Mouse (Mus musculus) mouse trophoblast stem cell (cell line): ENCODE data around the gene Sec14l2.
"Not testable (repeated sequence)": the region's sequence is repeated elsewhere in the genome, so short reads cannot be mapped to it uniquely, and the experiment has no call there.

Experiments
- in situ Hi-C, 2 experiments: fragments of 300-500 bp; cut with MseI, MboI; formaldehyde crosslinking; loops; 2 replicates in 1 of 2; 3 replicates in 1 of 2; pipeline ENCODE4 v1.15.1; 2025

Sec14l2 gene

DNA sequence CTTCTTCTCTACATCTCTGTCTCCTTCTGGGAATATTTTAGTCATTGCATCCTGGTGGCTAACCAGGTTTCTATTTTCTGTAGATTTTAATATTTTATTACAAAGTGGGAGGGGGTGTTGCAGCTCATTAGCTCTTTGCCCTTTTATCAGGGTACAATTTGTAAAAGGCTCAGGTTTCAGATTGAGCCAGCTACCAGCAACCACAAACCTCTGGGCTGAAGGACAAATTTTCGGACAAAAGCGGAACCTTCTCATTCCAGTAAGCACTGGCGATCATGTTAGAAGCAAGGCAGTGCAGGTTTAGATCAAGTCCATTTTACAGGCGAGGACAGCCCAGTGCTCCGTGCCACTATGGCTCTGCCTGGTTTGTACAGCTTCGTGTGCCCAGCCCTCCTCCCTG is 11.2 kb upstream of the Sec14l2 start:
- in situ Hi-C loops, result loop anchor here in 1 of 2 experiments (5.0 kb wide), 1 partner anchor 83 kb away; the partner anchor contains the start of gene Castor1

DNA sequence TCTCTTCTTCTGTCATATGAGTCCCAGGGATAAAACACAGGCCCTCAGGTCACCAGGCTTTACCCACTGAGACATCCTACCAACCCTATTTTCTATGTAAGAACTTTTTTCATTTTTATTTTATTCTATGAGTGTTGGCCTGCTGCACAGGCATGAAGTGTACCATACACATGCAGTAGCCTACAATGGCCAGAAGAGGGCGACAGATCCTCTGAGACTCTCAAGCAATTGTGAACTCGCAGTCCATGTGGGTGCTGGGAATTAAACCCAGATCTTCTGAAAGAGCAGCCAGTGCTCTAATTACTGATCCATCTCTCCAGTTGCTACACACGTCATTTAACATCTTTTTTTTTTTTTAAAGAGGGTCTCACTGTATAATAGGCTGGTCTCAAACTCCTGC is 10.2 kb upstream of the Sec14l2 start:
- in situ Hi-C loops, result loop anchor here in 1 of 2 experiments (5.0 kb wide), 1 partner anchor 84 kb away; the partner anchor contains the start of gene Castor1

DNA sequence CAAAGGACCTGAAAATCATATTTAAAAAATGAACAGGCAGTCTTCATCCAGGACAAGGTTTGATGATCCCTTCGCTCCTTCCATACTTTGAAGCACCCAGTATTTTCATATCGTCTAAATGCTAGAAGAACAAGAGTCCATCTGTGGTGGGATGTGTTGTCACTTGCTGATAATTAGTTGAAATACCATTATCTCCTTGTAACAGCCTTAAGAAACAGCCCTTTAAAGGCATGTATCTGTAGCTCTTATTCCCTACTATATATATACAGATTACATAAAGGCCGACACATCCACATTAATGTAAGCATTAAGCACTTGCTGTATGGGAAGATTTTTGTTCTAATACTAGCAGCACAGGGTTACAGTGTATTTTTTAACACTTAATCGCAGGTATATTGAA is 5.2 kb upstream of the Sec14l2 start:
- in situ Hi-C loops, result not testable (repeated sequence)

DNA sequence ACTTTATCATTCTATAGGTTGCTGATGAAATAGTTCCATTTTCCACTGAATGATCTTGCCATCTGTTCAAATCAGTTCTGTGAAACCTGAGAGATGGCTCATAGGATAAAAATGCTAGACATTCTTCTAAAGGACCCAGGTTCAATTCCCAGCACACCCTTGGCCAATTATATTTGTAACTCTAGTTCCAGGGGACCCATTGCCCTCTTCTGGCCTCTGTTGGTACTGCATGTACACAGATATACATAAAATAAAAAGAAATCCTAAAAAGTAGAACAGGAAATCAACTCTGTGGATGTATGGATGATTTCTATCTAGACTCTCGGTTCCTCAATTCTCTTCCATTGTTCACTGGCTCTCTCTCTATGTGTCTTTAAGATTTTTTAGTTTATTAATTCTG is 3.8 kb upstream of the Sec14l2 start:
- in situ Hi-C loops, result no loop called here

DNA sequence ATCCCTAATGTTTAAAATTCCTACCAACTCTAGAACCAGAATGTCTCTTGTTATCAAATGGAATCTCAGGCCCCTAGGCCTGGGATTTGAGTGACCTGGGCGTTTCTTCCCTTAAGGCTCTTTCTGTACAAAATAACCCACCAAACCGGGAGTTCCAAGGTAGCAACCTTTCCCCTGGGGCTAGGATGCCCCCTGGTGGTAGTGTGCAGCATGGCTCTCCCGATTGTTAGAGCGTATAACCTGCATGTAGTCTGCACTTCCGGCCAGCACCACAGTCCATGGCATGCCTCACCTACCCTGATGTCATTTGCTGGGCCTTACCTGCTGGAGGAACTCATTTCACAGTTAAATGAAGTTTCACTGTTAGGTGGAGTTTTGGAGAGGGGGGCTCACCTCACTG is 707 bp upstream of the Sec14l2 start:
- in situ Hi-C loops, result no loop called here

DNA sequence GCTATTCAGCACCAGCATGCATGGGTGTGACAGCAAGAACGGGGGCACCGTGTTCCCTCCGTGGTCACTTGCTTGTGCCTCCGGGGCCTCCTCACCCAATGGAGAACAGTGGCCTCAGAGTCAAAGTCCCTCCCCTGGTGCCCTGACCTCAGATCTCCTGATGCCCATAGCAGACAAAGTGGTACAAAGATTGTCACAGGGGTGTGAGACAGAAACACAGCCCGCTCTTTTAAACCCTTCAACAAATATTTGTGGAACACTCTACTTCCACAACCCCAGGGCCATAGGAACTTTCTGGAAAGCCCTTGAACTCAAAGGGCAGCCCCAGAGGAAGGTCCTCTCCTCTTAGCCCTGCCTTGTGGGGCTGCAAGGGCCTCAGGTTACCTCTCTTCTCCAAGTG is 989 bp downstream of the Sec14l2 start:
- in situ Hi-C loops, result no loop called here

DNA sequence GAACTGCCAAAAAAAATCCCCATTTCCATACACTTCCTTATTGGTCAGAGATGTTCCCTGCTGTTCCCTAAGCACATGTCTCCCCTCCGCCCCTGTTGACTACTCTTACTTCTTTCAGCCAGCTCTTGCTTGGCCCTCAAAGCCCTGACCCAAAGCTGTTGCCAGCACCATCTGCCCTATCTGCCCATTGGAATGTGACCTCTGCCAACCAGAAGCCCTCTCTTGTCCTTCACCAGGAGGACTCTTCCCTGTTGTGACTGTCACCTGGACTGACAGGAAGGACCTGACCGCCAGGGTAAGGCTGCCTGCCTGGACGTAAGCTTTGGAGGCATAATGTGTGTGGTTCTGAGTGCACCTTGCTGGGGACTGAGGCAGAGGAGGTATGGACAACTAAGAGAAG is 1.5 kb downstream of the Sec14l2 start:
- in situ Hi-C loops, result no loop called here

DNA sequence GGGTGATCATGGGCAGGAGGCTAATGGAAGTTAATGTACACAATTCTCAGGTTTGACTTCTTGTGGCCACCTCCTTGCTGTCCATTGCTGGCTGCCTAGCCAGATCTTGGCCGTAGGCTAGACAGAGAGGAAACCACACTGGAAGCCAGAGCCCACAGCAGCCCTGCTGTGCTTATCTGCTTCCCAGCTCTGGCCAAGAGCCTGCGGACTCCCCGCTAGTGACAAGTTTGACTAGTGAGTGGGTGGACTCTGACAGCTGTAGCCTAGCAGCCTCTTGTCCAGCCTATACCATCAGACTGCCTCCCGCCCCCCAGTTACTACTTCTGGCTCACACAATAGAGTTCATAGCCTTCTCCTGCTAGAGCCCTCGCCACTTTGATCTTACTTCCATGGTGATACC is 3.6 kb downstream of the Sec14l2 start:
- in situ Hi-C loops, result no loop called here

DNA sequence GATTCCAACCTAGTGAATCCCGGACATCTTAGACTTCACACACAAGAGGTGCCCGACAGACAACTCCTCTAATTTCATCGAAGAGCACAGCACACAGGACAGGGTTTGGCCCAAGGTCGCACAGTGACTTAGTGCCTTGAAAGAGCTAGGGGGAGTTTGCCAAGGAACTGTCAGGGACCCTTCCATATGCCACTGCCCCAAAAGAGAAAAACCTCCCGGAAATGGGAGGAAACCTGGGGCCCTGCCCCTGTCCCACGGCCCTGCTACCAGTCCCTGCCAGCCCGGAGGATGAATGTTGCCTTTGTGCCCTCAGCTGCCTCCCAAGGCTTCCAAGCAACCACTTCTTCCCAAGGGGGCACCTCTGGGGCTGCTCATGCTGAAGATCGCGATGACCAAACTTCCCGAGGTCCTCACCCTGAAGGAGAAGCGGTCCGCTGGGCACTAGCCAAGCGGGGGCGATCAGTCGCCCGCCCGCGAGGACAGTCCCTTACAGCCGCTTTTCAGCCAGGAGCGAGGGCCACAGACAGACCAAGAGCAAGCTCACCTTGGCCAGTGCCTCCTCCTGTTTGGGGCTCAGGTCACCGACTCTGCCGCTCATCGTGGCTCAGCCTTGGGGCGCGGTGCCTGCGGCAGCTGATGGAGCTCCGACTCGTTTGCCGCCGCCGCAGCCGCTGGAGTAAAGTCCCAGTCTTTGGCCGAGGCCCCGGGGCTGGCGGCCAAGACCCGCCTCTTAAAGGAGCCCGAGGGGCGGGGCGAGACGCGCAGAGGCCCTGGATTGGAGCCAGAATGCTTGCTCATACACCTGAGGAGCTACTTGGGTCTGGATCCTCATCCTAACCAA is 4.9 kb downstream of the Sec14l2 start:
- in situ Hi-C loops, result no loop called here

DNA sequence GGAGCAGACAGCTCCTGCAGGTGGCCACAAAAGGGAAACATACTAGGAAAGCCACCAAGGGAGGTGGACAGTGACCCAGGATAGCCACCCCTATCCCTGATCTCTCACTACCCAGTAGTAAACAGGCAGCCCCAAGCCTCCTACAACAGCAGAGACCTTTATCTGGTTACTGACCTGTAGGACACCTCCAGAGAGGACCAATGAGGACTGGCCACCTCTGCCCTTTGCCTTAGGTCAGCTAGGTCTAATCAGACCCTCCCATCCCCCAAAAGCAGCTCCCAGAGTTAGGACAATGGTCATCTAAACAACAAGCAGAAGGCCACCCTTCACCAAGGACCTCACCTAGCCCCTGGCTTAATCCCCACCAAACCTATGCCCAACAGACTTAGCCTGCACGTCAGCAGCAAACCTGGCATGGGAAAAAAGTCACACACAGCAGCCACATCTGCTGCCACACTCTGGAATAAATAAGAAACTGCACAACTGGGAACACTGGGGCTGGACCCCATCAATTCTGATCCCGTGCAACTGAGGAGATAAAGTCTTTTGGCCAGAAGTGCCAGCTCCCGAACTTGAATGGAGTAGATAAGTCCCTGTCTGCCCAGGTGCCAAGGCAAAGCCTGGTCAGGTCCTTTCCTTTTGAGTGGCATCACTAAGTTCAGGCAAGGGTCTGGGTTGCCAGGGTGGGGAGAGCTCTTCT is 5.7 kb downstream of the Sec14l2 start:
- in situ Hi-C loops, result no loop called here

DNA sequence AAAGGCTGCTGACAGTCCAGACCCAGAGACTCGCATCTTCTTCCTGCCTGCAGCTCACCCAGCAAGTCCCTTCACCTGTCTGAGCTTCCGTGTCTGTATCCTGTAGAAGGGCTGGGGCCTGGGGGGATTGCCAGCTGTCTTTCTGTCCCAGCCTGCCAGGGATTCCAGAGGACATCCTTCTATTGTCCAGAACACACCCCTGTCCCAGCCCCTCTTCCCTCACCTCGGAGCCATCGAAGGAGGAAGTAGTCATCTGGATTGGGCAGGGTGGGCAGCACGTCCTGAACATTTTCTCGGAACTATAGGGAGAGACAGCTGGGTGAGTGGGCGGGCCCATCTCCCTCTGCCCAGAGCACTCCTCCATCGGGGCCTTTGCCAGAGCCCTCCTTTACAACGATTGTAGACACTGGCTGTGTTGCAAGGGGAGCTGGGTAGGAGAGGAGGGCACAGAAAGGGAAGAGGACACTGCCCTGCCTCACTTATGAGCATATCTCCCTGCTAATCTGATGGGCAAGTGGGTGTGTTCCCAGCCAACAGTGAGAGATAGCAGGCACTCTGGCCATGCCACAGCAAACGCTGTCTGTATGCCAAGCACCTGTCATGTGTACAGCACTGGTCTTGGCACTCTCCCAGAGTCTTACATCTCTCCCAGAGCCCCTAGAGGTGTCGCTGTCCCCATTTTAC is 6.6 kb downstream of the Sec14l2 start:
- in situ Hi-C loops, result no loop called here

DNA sequence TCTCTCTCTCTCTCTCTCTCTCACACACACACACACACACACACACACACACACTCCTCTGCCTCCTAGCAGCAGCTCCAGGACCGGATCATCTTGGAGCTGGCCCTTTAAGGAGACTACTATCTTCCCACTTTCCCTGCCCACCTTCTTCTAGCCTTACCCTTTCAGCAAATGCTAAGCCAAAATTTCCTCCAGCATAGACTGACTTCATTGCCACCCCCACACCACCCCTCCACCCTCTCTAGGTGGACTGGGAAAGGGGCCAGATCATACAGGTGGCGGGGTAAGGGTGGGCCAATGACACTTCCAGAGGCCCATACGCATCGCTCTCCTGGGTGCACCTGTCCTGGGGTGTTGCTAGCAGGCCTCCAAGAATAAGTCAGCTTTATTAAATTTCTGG is 7.8 kb downstream of the Sec14l2 start:
- in situ Hi-C loops, result no loop called here

DNA sequence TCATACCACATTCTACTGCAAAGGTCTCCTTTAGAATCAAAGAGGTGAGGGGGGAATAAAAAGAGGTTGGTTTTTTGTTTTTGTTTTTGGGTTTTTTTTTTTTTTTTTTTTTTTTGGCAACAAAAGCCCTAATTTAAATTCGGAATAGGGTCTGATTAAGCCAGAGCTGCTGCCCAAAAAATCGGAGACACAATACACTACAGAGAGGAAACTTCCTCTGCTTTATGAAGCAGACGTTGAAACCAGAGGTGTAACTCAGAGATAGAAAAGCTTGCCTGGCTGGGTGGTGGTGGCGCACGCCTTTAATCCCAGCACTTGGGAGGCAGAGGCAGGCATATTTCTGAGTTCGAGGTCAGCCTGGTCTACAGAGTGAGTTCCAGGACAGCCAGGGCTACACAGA is 8.7 kb downstream of the Sec14l2 start:
- in situ Hi-C loops, result not testable (repeated sequence)

DNA sequence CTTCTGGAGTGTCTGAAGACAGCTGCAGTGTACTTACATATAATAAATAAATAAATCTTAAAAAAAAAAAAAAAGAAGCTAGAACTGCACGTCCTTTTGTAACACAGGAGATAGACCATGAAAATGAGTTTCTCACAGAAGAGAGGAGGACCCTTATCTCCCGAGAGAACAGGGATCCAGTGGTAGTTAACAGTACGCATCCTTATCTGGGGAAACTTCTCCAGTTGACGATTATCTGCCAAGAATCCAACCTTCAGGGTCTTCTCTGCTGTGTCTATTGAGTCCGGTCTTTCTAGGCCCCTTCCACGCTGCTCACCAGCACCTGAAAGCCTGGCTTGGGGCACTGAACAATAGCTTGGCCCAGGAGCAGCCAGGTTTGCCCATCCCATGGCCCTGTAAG is 9.2 kb downstream of the Sec14l2 start:
- in situ Hi-C loops, result no loop called here

DNA sequence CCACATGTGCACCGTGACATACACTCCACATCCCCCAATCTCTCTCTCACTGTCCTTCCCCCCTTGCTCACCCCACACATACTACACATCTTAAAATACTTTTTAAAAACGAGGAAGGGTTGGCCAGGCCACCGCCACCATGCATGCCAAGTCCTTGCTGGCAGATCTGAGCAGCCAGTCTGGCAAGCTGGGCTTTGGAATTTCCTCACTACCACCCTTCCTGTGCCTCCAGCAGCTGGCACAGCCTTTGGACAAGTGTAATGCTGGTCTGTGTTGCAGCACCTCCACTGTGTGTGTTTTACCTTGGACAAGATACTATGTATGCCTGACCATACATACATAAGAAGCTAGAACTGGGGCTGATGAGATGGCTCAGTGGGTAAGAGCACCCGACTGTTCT is 9.7 kb downstream of the Sec14l2 start:
- in situ Hi-C loops, result no loop called here

DNA sequence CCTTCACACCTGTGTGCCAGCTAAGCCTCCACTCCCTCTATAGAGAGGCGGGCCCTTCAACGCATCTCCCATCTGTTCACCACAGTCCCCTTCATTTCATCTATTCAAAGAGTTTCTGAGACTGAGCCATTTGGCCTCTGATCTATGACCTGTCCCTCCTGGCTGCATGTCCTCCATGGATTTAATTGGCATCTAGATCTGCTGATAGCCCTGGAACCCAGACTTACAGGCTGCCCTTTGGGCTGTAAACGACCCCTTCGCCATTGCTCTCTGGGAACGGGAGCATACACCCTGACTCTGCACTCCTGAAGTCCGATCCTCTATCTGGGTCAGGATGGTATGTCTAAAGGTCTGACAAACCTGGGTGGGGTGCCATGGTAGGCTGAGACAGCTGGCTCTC is 10.4 kb downstream of the Sec14l2 start:
- in situ Hi-C loops, result no loop called here

DNA sequence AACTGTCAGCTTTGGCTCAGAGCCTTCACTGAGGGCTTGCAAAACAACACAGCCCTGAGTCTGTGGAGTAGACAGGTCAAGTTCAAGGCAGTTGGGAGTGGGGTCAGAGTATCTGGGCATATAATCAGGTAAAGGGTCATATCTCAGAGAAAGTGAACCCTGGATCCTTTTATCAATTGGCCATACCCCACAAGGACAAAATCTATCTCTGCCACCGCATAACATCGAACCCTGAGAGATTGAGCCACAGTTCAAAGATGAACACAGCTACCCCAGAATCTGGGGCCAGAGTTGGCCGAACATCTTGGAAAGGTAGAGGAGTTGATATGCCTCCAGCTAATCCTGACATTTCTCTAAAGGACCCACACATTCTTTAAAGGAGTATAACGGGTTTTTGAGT is 11.2 kb downstream of the Sec14l2 start:
- in situ Hi-C loops, result no loop called here

DNA sequence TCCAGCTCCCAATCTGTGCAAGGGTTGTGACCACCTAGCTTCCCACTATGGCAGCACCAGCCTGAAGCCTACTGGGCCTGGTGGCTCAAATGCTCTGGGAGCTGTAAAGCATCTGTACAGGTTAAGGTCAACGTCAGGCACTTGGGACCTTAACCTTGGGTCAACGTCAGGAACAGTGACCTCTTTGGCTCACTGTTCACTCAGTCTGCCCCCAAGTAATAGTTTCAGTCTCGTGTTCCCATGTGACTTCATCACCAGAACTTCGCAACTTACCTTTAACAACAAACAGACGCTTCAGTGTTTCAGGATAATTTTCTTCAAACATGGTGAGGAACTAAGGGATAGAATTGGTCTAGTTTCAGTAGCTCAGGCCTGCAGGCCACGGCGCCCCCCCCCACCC is 14.5 kb downstream of the Sec14l2 start:
- in situ Hi-C loops, result no loop called here

DNA sequence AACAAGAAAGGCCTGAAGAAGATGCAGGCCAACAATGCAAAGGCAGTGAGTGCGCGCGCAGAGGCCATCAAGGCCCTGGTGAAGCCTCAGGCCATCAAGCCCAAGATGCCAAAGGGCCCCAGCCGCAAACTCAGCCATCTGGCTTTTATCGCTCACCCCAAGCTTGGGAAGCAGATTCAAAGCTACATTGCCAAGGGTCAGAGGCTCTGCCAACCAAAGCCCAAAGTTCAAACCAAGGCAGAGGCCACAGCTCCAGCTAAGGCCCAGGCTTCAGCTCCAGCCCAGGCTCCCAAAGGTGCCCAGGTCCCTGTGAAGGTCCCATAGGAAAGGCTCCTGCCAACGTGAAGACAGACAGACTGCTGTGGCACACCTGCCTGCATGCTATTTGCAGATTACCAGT is 15.3 kb downstream of the Sec14l2 start:
- in situ Hi-C loops, result not testable (repeated sequence)

DNA sequence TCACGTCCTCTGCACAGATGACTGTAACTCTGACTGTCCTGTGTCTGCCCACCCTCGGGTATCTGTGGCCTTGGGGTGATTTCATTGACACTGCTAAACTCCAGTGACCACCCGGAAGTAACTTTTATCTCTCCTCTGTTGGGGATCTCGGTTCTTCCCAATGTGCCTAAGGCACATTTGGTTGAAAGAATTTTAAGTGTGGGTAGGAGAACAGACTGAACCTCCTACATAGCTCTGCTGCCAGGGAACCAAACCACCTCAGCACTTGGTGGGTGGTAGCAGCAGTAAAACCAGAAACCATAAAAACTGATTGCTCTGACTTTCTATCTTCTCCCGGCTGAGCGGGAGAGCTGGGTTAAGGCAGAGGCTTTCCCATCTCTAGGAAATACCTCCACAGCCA is 17.8 kb downstream of the Sec14l2 start:
- in situ Hi-C loops, result no loop called here

DNA sequence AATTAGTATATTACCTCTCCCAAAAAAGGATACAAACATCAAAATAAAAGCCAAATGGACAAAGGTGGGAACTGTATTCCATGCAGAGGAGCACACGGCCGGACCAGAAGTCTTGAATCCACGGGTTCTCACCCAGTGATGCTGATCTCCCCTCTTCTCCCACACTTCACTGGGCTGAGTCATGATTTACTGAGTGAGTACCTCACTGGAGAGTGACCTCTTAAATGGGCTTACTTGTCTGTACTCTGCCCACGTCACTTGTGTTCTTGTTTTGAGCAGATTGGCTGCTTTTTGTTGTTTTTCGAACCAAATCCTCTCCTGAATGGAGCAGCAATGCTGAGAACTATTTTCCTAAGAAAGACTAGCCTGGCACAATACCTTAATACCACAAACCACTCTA is 18.2 kb downstream of the Sec14l2 start:
- in situ Hi-C loops, result no loop called here

DNA sequence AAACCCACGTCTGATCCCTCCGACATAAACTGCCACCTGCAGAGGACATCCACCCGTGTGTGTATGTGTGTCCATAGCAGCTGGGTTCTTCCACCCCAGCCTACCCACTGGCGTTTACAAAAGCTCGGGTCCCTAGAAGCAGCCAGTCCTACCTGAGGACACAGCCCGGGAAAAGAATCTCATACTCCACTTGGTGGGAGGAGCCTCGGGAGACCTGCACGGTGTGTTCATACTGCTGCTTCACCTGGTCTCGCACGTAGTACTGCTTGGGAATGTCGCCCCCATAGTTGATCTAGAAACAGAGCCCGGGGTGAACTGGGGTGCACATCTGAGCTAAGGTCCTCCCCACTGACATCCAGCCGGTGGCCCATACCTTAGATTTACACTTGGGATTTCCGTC is 19.7 kb downstream of the Sec14l2 start:
- in situ Hi-C loops, result no loop called here

DNA sequence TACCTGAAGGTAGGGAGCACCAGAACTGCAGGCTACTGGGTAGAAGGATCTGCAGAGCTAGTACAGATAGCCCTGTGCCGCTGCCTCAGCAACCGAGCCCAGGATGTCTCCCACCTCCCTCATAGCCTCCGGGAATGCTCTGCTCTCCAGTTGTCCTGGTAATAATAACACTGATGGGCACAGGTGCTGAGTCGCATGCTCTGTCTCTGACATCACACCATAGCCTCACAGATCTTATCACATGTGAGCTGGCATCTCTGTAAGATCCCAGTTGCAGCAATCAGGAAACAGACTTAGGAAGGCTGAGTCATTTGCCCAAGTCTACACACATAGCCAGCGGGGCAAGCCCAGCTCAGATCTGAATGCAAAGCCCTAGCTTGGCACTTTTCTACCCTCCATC is 21.4 kb downstream of the Sec14l2 start:
- in situ Hi-C loops, result no loop called here
